Mouse (Mus musculus) neural tube, embryonic 11.5 days (tissue): Measurements from ENCODE around the gene St8sia1. TPM values are rescaled to one million over a fixed set of nuclear protein-coding genes. Genes with fewer than 3 reads are reported as not detected.

Source experiments
- ATAC-seq: fragments of 200-750 bp; cut with Nextera tagmentation; 2 replicates; pipeline ENCODE4 v1.8.0; 2017; ENCODE audit warnings: moderate number of reproducible peaks, mild to moderate bottlenecking, moderate TSS enrichment, moderate library complexity; ENCODE audit not compliant: insufficient read depth, low FRiP score, low TSS enrichment
- DNase-seq: peaks from one replicate; pipeline ENCODE4 v3.0.0-alpha.2; 2015; ENCODE audit warnings: low spot score
- H3K27ac ChIP-seq: fragments of 300-500 bp; sonication (generic); 2 replicates; pipeline ENCODE4 v1.5.1; 2014; ENCODE audit warnings: low read depth, mild to moderate bottlenecking, low read length
- H3K27me3 ChIP-seq: fragments of 300-500 bp; sonication (generic); 2 replicates; pipeline ENCODE4 v1.6.1; 2014; ENCODE audit warnings: mild to moderate bottlenecking, low read length, mixed read lengths; ENCODE audit not compliant: control insufficient read depth, insufficient read depth
- H3K36me3 ChIP-seq: fragments of 300-500 bp; sonication (generic); 2 replicates; pipeline ENCODE4 v1.6.1; 2014; ENCODE audit warnings: mild to moderate bottlenecking, low read length, moderate library complexity, mixed read lengths; ENCODE audit not compliant: control insufficient read depth, insufficient read depth
- H3K4me1 ChIP-seq: fragments of 300-500 bp; sonication (generic); 2 replicates; pipeline ENCODE4 v1.6.1; 2014; ENCODE audit warnings: low read length, mixed read lengths; ENCODE audit not compliant: control insufficient read depth, insufficient read depth
- H3K4me2 ChIP-seq: fragments of 300-500 bp; sonication (generic); 2 replicates; pipeline ENCODE4 v1.6.1; 2014; ENCODE audit warnings: low read depth, mild to moderate bottlenecking, moderate library complexity
- H3K4me3 ChIP-seq: fragments of 300-500 bp; sonication (generic); 2 replicates; pipeline ENCODE4 v1.5.1; 2014; ENCODE audit warnings: low read depth, low read length
- H3K9ac ChIP-seq: fragments of 300-500 bp; sonication (generic); 2 replicates; pipeline ENCODE4 v1.6.1; 2014; ENCODE audit warnings: mild to moderate bottlenecking, low read length
- H3K9me3 ChIP-seq: fragments of 300-500 bp; sonication (generic); 2 replicates; pipeline ENCODE4 v1.6.1; 2016; ENCODE audit warnings: low read length; ENCODE audit not compliant: control insufficient read depth
- WGBS: fragments of 180-500 bp; shearing (Covaris S2); extraction: QIAGEN DNeasy Blood & Tissue Kit; methylation state at CpG from one replicate; pipeline ENCODE4 v1.1.7; 2014; 5-methylcytosine and 5-hydroxymethylcytosine counted together
- polyA plus RNA-seq: library from polyadenylated mRNA; unstranded; fragments of >200 nt; fragmentation: Nextera tagmentation; extraction: Ambion mirVana; gene quantifications from 2 replicates; pipeline ENCODE4 v1.2.1, GENCODE M21; 2014

St8sia1 gene
- polyA plus RNA-seq, 1 experiment from 2014 or later = 10.6 TPM

DNA sequence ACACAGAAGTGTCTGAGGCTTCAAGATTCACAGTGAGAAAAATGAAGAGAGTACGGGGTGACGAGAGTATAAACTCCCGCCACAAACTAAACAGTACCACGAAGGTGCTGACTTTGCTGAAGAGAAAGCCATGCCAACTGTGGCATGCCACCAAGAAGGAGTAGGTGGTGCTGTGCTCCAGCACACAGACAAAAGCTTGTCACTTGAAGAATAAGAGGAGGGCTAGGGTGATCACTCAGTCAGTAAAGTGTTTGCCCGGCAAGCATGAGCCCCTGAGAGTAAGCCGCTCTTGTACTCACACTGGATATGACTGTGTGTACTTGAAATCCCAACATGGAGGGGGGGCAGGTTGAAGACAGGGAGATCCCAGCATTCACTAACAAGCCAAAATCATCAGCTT lies 87.0 kb downstream of the St8sia1 start:
- H3K4me1 ChIP-seq = peaks cover 36% of the 10 kb centered on the region
- peak overlapping the region; percentile 41 for H3K9ac ChIP-seq
- H3K9me3 ChIP-seq = no peaks in the 10 kb centered on the region
- H3K27me3 ChIP-seq = no peaks in the 10 kb centered on the region
- H3K36me3 ChIP-seq = no peaks in the 10 kb centered on the region
- no peak overlapping the region for H3K4me2 ChIP-seq
- peak; percentile 32; the same call in 1 of the 2 replicates for ATAC-seq
- DNase-seq = no peak
- WGBS = 42% methylated on average over 6 of the region's 6 CpGs
- peak overlapping the region; percentile 88 for H3K27ac ChIP-seq
- H3K4me3 ChIP-seq = no peak overlapping the region

- no peaks in the 10 kb centered on the region for H3K36me3 ChIP-seq
- WGBS = 13% methylated on average over 8 of the region's 8 CpGs
- ATAC-seq = peak; percentile 87
- H3K27ac ChIP-seq = peak overlapping the region; percentile 88
- no peak overlapping the region for H3K4me3 ChIP-seq
- peaks cover 36% of the 10 kb centered on the region for H3K4me1 ChIP-seq
- H3K9me3 ChIP-seq = no peaks in the 10 kb centered on the region
- peak; percentile 80 for DNase-seq
- H3K27me3 ChIP-seq = no peaks in the 10 kb centered on the region
- H3K9ac ChIP-seq = no peak overlapping the region
- no peak overlapping the region; the same call in 1 of the 2 replicates for H3K4me2 ChIP-seq
Observed at GRCm38 (mm10) chr6:142876279-142876899, 87.9 kb downstream of the St8sia1 start.

DNA sequence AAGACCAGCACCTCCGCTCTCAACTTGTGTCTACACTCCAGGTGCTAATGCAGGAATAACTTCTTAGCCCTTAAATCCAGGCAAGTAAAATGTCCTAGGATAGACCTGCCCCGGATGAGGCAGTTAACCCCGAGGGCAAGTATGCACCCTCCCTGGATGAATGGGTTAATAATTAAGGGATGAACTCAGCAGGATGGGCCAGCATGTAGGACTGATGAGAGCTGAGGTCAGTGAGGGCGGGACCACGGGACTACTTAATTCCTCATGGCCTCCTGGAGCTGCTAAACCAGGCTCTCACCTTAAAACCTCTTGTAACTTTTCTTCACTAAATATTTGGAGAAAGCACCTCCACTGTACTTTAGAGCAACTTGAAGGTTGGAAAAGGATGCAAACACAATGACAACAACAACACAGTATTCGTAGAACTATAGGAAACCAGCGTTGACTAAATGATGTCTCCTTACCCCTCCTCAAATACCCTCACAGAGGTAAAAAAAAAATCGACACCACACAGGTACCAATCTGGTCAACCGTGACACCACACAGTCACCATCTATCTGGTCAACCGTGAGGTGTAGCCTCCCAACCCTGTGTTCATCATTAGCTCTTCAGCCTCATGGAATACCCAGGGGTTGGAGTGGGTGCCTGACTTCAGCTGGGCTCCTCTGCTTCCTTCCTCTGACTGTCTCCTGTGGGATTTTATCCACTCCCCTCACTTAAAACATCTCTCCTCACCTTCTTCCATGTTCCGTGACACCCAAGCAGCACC lies 90.3 kb downstream of the St8sia1 start:
- Histone ChIP-seq H3K4me1 (peaks cover 31% of the 10 kb centered on the region), H3K36me3 (no peaks in the 10 kb centered on the region), H3K27me3 (no peaks in the 10 kb centered on the region), H3K4me3 (no peak overlapping the region), H3K9me3 (no peaks in the 10 kb centered on the region), H3K4me2 (no peak overlapping the region), H3K9ac (no peak overlapping the region; the same call in 1 of the 2 replicates), H3K27ac (no peak overlapping the region)
- ATAC-seq (no peak), DNase-seq (no peak)
- 74% methylated on average over 11 of the region's 11 CpGs for WGBS

DNA sequence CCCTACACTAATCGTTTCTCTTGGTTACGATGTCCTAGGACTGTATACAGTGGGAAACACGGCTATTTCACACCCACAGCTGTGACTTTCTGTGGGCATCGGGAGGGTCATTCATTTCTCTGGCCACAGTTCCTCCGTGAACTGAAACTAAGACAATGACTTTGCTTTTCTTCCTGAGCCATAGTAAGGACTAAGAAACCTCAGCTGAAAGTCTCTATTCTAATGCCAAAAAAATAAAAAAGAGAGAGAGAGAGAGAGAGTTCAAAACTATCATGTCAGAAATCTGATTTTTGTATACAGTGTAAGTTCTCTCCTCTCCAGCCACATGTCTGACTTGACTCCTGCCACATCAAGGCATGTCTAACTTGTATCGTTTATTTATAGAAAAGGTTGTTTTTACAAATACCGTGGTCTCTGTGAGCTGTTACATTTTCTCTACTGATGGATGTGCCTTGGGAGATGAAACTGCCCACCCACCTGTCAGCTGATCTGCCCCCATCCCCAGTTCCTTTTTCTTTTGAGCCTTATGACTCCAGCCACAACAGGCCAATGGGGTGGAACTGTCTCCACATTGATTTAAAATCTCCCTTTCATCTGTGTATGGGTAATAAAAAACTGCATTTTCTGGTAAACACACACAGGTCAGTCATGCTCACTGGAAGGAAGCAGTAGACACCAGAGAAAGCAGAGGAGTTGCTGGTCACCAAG lies 94.4 kb downstream of the St8sia1 start:
- WGBS = 73% methylated on average over 7 of the region's 7 CpGs
- Histone ChIP-seq H3K4me2 (no peak overlapping the region), H3K27ac (no peak overlapping the region), H3K36me3 (no peaks in the 10 kb centered on the region), H3K27me3 (no peaks in the 10 kb centered on the region), H3K9ac (no peak overlapping the region), H3K4me3 (no peak overlapping the region), H3K9me3 (no peaks in the 10 kb centered on the region), H3K4me1 (0 out of 2 replicates have a peak, but pooled peaks cover 5% of the 10 kb centered on the region)
- ATAC-seq (no peak), DNase-seq (no peak)

GRCm38 (mm10) chr6:142867471-142868055 lies 96.7 kb downstream of the St8sia1 start:
- H3K4me2 ChIP-seq = peak overlapping the region; percentile 4; the same call in 1 of the 2 replicates
- WGBS = 13% methylated on average over 9 of the region's 9 CpGs
- H3K4me3 ChIP-seq = no peak overlapping the region
- H3K27me3 ChIP-seq = no peaks in the 10 kb centered on the region
- peak overlapping the region; percentile 79 for H3K27ac ChIP-seq
- no peaks in the 10 kb centered on the region for H3K9me3 ChIP-seq
- H3K36me3 ChIP-seq = no peaks in the 10 kb centered on the region
- peak; percentile 64 for DNase-seq
- peak; percentile 84 for ATAC-seq
- 0 out of 2 replicates have a peak, but pooled peaks cover 3% of the 10 kb centered on the region for H3K4me1 ChIP-seq
- peak overlapping the region; percentile 1; the same call in 1 of the 2 replicates for H3K9ac ChIP-seq

- 0 out of 2 replicates have a peak, but pooled peaks cover 3% of the 10 kb centered on the region for H3K4me1 ChIP-seq
- peak overlapping the region; percentile 79 for H3K27ac ChIP-seq
- 95% methylated on average over 2 of the region's 2 CpGs for WGBS
- H3K9ac ChIP-seq = no peak overlapping the region
- ATAC-seq = peak; percentile 33
- no peaks in the 10 kb centered on the region for H3K9me3 ChIP-seq
- no peaks in the 10 kb centered on the region for H3K27me3 ChIP-seq
- H3K36me3 ChIP-seq = no peaks in the 10 kb centered on the region
- no peak overlapping the region for H3K4me2 ChIP-seq
- no peak for DNase-seq
- H3K4me3 ChIP-seq = no peak overlapping the region
Observed at GRCm38 (mm10) chr6:142867023-142867422, 97.2 kb downstream of the St8sia1 start.

DNA sequence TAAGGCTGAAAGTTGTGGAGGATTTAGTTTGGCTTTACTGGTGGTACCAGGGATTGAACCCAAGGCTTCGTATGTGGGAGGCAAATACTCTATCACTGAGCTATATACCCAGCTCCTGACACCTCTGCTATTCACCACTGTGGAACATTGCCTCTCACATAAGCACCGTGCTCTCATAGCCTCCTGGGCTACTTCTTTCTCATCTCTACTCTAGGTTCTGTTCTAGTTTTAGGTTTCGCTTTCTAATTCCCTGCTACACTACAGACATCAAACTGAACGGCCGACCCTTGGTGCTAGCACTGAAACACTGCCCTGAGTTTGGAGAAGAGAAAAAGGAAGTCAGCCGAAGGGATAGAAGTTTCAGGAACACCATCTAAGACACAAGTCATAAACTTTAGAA lies 99.1 kb downstream of the St8sia1 start:
- Histone ChIP-seq H3K9me3 (no peaks in the 10 kb centered on the region), H3K27me3 (no peaks in the 10 kb centered on the region), H3K9ac (no peak overlapping the region), H3K27ac (no peak overlapping the region), H3K4me2 (no peak overlapping the region), H3K4me1 (0 out of 2 replicates have a peak, but pooled peaks cover 3% of the 10 kb centered on the region), H3K36me3 (no peaks in the 10 kb centered on the region), H3K4me3 (no peak overlapping the region)
- DNase-seq (no peak), ATAC-seq (no peak)
- WGBS = 88% methylated on average over 6 of the region's 6 CpGs

- Histone ChIP-seq H3K4me1 (0 out of 2 replicates have a peak, but pooled peaks cover 3% of the 10 kb centered on the region), H3K9me3 (no peaks in the 10 kb centered on the region), H3K9ac (no peak overlapping the region), H3K36me3 (no peaks in the 10 kb centered on the region), H3K4me3 (no peak overlapping the region), H3K27ac (no peak overlapping the region), H3K27me3 (no peaks in the 10 kb centered on the region), H3K4me2 (no peak overlapping the region)
- 97% methylated on average over 4 of the region's 4 CpGs for WGBS
- ATAC-seq (no peak), DNase-seq (no peak)
Observed at GRCm38 (mm10) chr6:142863881-142864280, 100.4 kb downstream of the St8sia1 start.
